Mouse (Mus musculus) adipose tissue, adult 10 weeks (tissue): ENCODE measurements around the gene Cep131. TPM values are rescaled to one million over a fixed set of nuclear protein-coding genes. Genes with fewer than 3 reads are reported as not detected.

Source experiments
- polyA plus RNA-seq: library from polyadenylated mRNA; stranded (reverse); fragments of 350-450 nt; fragmentation: Illumina TruSeq; extraction: RNeasy Lipid Tissue Mini Kit (QIAGEN cat#74804); gene quantifications from one replicate; pipeline ENCODE4 v1.2.3, GENCODE M21; 2014; ENCODE audit warnings: low read depth, low replicate concordance

Gene Cep131
- polyA plus RNA-seq = 10.0 TPM

GRCm38 (mm10) chr11:120086702-120087152, at the start of gene Cep131:
Cep131 (minus strand) TSS chr11:120086827.

GRCm38 (mm10) chr11:120098588-120099511, 12.2 kb upstream of the Cep131 start, which contains the start of the genes Tepsin and Ndufaf8:
Tepsin (minus strand) TSS chr11:120098731.
Ndufaf8 (plus strand) TSS chr11:120098928.

GRCm38 (mm10) chr11:120046553-120047191, 40.0 kb downstream of the Cep131 start, which contains the start of gene Aatk:
Aatk (minus strand) TSS chr11:120047167.

Other genes with a start within 250 kb of the Cep131 start
- gene Chmp6, start 173.4 kb downstream of the Cep131 start, polyA plus RNA-seq = 38.9 TPM
- 57.6 TPM for gene Baiap2, start 144.1 kb downstream of the Cep131 start, polyA plus RNA-seq
- gene Aatk, start 39.7 kb downstream of the Cep131 start, polyA plus RNA-seq = 8.2 TPM
- gene Tepsin, start 11.9 kb upstream of the Cep131 start, polyA plus RNA-seq = 14.0 TPM
- 39.2 TPM for gene Ndufaf8, start 12.1 kb upstream of the Cep131 start, polyA plus RNA-seq
- gene Slc38a10, start 64.5 kb upstream of the Cep131 start, polyA plus RNA-seq = 87.4 TPM
- gene Bahcc1, start 146.1 kb upstream of the Cep131 start, polyA plus RNA-seq = 10.2 TPM